Mouse (Mus musculus) erythroblast, embryonic 14.5 days (primary cell): ENCODE data around the gene Tkt.

Experiments used
- GATA1 ChIP-seq: IDR thresholded peaks from 2 replicates; pipeline ENCODE4 v1.6.1; 2012; ENCODE audit warnings: low read length, inconsistent platforms, mixed read lengths
- TAL1 ChIP-seq: IDR thresholded peaks from 3 replicates; pipeline ENCODE4 v1.6.1; 2012; ENCODE audit warnings: low read length, inconsistent platforms, mixed read lengths

DNA sequence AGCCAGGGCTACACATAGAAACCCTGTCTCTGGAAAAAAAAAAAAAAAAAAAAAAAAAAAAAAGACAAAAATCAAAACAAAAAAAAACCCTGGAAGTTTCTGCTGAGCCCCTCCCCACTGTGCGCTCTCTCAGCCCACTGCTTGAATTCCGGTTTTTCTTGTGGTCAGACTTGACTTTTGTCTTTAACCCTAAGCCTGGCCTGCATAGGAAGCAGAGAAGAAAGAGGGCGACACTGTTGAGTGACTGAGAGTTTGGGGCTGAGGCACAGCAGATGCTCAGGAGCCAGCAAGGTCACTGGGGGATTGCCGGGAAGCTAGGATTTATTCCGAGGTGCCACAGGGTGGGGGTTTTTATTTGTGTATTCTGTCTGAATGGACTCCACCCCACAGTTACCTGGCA, 31.7 kb downstream of the Tkt start:
- TF ChIP-seq GATA1 (no peak), TAL1 (no peak)
